Mouse (Mus musculus) heart, postnatal 0 days (tissue): ENCODE results near the gene Gm765.

Experiments
- CTCF ChIP-seq: IDR thresholded peaks from 2 replicates; pipeline ENCODE4 v1.5.1; 2016; ENCODE audit warnings: antibody characterized with exemption, control low read depth, low read depth
- EP300 ChIP-seq: IDR thresholded peaks from 2 replicates; pipeline ENCODE4 v1.6.1; 2016; ENCODE audit warnings: antibody characterized with exemption, low read depth

DNA sequence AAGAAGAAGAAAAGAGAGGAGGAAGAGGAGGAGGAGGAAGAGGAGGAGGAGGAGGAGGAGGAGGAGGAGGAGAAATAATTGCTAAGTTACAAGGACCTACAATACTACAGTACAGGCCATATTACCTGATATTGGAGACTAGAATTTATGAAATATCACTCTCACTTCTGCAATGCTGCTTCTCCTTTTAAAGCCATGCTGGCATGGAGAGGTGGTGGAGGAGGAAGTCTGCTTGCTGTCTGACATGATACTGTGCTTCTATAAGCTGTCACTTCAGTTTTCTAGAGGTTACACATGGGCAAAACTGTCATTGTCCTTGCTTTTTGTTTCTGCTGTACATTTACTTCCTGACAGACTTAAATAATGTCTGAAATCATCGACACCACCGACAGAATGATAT lies 9.8 kb downstream of the Gm765 start:
- no peak for TF ChIP-seq CTCF
- TF ChIP-seq EP300, result no peak
